Mouse (Mus musculus): ENCODE results near the gene Trap1a. TPM values are rescaled to one million over a fixed set of nuclear protein-coding genes. Genes with fewer than 3 reads are reported as not detected.

Gene Trap1a
- total RNA-seq, 2 experiments from 2014 or later = not detected

Other genes with a start within 250 kb of the Trap1a start
- not detected for gene Serpina7, start 248.4 kb upstream of the Trap1a start, total RNA-seq (2021)
- gene 4930513O06Rik, start 247.4 kb upstream of the Trap1a start, total RNA-seq (2021) = not detected
- not detected for gene 4933428M09Rik, start 154.5 kb upstream of the Trap1a start, total RNA-seq (2021)
- 1 to 10 TPM; 2.1 to 2.4 TPM for gene Mum1l1, start 123.6 kb upstream of the Trap1a start, total RNA-seq (2021)
- gene D330045A20Rik, start 146.7 kb downstream of the Trap1a start, total RNA-seq (2021) = under 1 TPM in 1 of 2 experiments, not detected in 1; 0.10 TPM
- 10 to 100 TPM; 72.2 to 82.0 TPM for gene Rnf128, start 229.6 kb downstream of the Trap1a start, total RNA-seq (2021)